Mouse (Mus musculus) kidney, adult 9 months (tissue): ENCODE measurements around the gene Ppp1r14b.

Experiments used
- DNase-seq: peaks from one replicate; pipeline ENCODE4 v3.0.0; 2022

Gene Ppp1r14b

GRCm38 (mm10) chr19:6977759-6978638 is 3.2 kb downstream of the Ppp1r14b start:
- DNase-seq, result no peak

- no peak for DNase-seq
These were observed 3.8 kb downstream of the Ppp1r14b start for GRCm38 (mm10) chr19:6978639-6978974.

GRCm38 (mm10) chr19:6979001-6979479 is 4.3 kb downstream of the Ppp1r14b start:
- DNase-seq, result peak; percentile 68

- peak; percentile 100 for DNase-seq
These were observed 5.0 kb downstream of the Ppp1r14b start for GRCm38 (mm10) chr19:6979486-6980380.

- peak; percentile 99 for DNase-seq
These were observed 5.8 kb downstream of the Ppp1r14b start, which contains the start of gene Fkbp2 for GRCm38 (mm10) chr19:6980381-6981093. Gene Fkbp2, minus strand, starts transcription at chr19:6980501.

- no peak for DNase-seq
These were observed 6.7 kb downstream of the Ppp1r14b start for GRCm38 (mm10) chr19:6981465-6981864.

- no peak for DNase-seq
These were observed 8.9 kb downstream of the Ppp1r14b start for GRCm38 (mm10) chr19:6983621-6984020.

GRCm38 (mm10) chr19:6985300-6985699 is 10.5 kb downstream of the Ppp1r14b start:
- DNase-seq, result no peak

- DNase-seq, result peak; percentile 25
These were observed 11.4 kb downstream of the Ppp1r14b start for GRCm38 (mm10) chr19:6985951-6986708.

- peak; percentile 69 for DNase-seq
These were observed 12.5 kb downstream of the Ppp1r14b start, which contains the start of gene Vegfb for GRCm38 (mm10) chr19:6987061-6987903. Gene Vegfb, minus strand, starts transcription at chr19:6987651.

GRCm38 (mm10) chr19:6987904-6988285 is 13.1 kb downstream of the Ppp1r14b start:
- no peak for DNase-seq

- DNase-seq, result peak; percentile 23
These were observed 14.5 kb downstream of the Ppp1r14b start for GRCm38 (mm10) chr19:6989251-6989650.

GRCm38 (mm10) chr19:6990712-6991111 is 15.9 kb downstream of the Ppp1r14b start:
- DNase-seq, result peak; percentile 7

- DNase-seq, result peak; percentile 12
These were observed 16.4 kb downstream of the Ppp1r14b start for GRCm38 (mm10) chr19:6991166-6991565.

GRCm38 (mm10) chr19:6992011-6992858 is 17.5 kb downstream of the Ppp1r14b start, which contains the start of gene Dnajc4:
Gene Dnajc4, minus strand, starts transcription at chr19:6992572.
- DNase-seq, result peak; percentile 98

- DNase-seq, result no peak
These were observed 18.4 kb downstream of the Ppp1r14b start for GRCm38 (mm10) chr19:6993011-6993770.

- DNase-seq, result no peak
These were observed 19.2 kb downstream of the Ppp1r14b start for GRCm38 (mm10) chr19:6994002-6994401.

GRCm38 (mm10) chr19:6994489-6994888 is 19.7 kb downstream of the Ppp1r14b start:
- DNase-seq, result peak; percentile 13
